Mouse (Mus musculus) CH12.LX (cell line): ENCODE measurements around the gene Mesd. TPM values are rescaled to one million over a fixed set of nuclear protein-coding genes. Genes with fewer than 3 reads are reported as not detected.

Experiments used
- DNase-seq: peaks from one replicate; pipeline ENCODE4 v3.0.0-alpha.2; 2013; ENCODE audit errors: extremely low read depth
- H3K27ac ChIP-seq: 2 replicates; pipeline ENCODE4 v1.5.1; 2012; ENCODE audit warnings: low read depth, mild to moderate bottlenecking, control low read depth, moderate library complexity; ENCODE audit not compliant: insufficient read depth
- H3K27me3 ChIP-seq: replicated peaks from 2 replicates; pipeline ENCODE3; 2012; ENCODE audit warnings: inconsistent platforms
- H3K36me3 ChIP-seq, 2 experiments: replicated peaks in 1 of 2; 2 replicates each; pipeline versions ENCODE3 to v1.6.1; 2012; ENCODE audit warnings: inconsistent platforms in 1 of 2, low read length in 1 of 2, mild to moderate bottlenecking in 1 of 2, mixed read lengths in 1 of 2, moderate library complexity in 1 of 2; ENCODE audit not compliant: control insufficient read depth in 1 of 2, insufficient read depth in 1 of 2
- H3K4me1 ChIP-seq, 2 experiments: 2 replicates each; pipeline ENCODE4 v1.6.1; 2012; ENCODE audit warnings: inconsistent platforms in 1 of 2, moderate library complexity in 1 of 2; ENCODE audit not compliant: insufficient read depth in 2 of 2, control insufficient read depth in 1 of 2
- H3K4me2 ChIP-seq: 2 replicates; pipeline ENCODE4 v1.6.1; 2012; ENCODE audit warnings: low read depth, mild to moderate bottlenecking, control low read depth; ENCODE audit not compliant: poor library complexity, insufficient read depth, severe bottlenecking
- H3K4me3 ChIP-seq, 3 experiments: fragments of 150-350 bp in 1 of 3; sonication (generic) in 1 of 3; replicated peaks in 1 of 3; 2 replicates each; pipeline versions ENCODE3 to v1.5.1; 2011 to 2012; ENCODE audit warnings: low read depth in 2 of 3, low read length in 2 of 3, mild to moderate bottlenecking in 2 of 3, moderate library complexity in 2 of 3, control low read depth in 1 of 3, improper control_type of control experiment in 1 of 3, inconsistent platforms in 1 of 3, mixed read lengths in 1 of 3; ENCODE audit not compliant: poor library complexity in 1 of 3
- H3K79me2 ChIP-seq: replicated peaks from 2 replicates; pipeline ENCODE4 v1.6.1; 2012; ENCODE audit warnings: mild to moderate bottlenecking, moderate library complexity; ENCODE audit not compliant: control insufficient read depth, poor library complexity, insufficient read depth, severe bottlenecking; ENCODE audit errors: extremely low read depth
- H3K9ac ChIP-seq: 2 replicates; pipeline ENCODE4 v1.6.1; 2012; ENCODE audit warnings: low read depth, mild to moderate bottlenecking, control low read depth, moderate library complexity; ENCODE audit not compliant: insufficient read depth
- H3K9me3 ChIP-seq: replicated peaks from 2 replicates; pipeline ENCODE3; 2012; ENCODE audit warnings: low read length, inconsistent platforms, mixed read lengths
- E2F4 ChIP-seq: IDR thresholded peaks from 2 replicates; pipeline ENCODE4 v1.6.1; 2011; ENCODE audit warnings: low read depth, low read length, improper control_type of control experiment; ENCODE audit not compliant: insufficient replicate concordance
- ELF1 ChIP-seq: IDR thresholded peaks from 2 replicates; pipeline ENCODE4 v1.6.1; 2014; ENCODE audit warnings: low read depth, mild to moderate bottlenecking, inconsistent platforms, low read length, improper control_type of control experiment
- EP300 ChIP-seq: IDR thresholded peaks from 2 replicates; pipeline ENCODE4 v1.6.1; 2011; ENCODE audit warnings: low read length, improper control_type of control experiment
- ETS1 ChIP-seq: conservative IDR thresholded peaks from 2 replicates; pipeline ENCODE4 v1.6.1; 2012; ENCODE audit warnings: low read depth, mild to moderate bottlenecking, inconsistent platforms, low read length, improper control_type of control experiment, moderate library complexity
- HCFC1 ChIP-seq: IDR thresholded peaks from 2 replicates; pipeline ENCODE4 v1.6.1; 2012; ENCODE audit warnings: low read depth, mild to moderate bottlenecking, inconsistent platforms, low read length, improper control_type of control experiment
- IRF4 ChIP-seq: IDR thresholded peaks from 2 replicates; pipeline ENCODE4 v1.6.1; 2014; ENCODE audit warnings: low read depth, mild to moderate bottlenecking, inconsistent platforms, low read length, improper control_type of control experiment
- JUND ChIP-seq: conservative IDR thresholded peaks from 2 replicates; pipeline ENCODE4 v1.6.1; 2011; ENCODE audit warnings: low read depth, low read length, improper control_type of control experiment
- KAT2A ChIP-seq: IDR thresholded peaks from 2 replicates; pipeline ENCODE4 v1.6.1; 2012; ENCODE audit warnings: low read length, improper control_type of control experiment, inconsistent platforms; ENCODE audit not compliant: insufficient replicate concordance
- MAX ChIP-seq: IDR thresholded peaks from 2 replicates; pipeline ENCODE4 v1.6.1; 2011; ENCODE audit warnings: low read length, improper control_type of control experiment
- MAZ ChIP-seq: IDR thresholded peaks from 2 replicates; pipeline ENCODE4 v1.6.1; 2012; ENCODE audit warnings: low read depth, mild to moderate bottlenecking, inconsistent platforms, low read length, improper control_type of control experiment, moderate library complexity
- MEF2A ChIP-seq: IDR thresholded peaks from 2 replicates; pipeline ENCODE4 v1.6.1; 2014; ENCODE audit warnings: low read depth, mild to moderate bottlenecking, inconsistent platforms, low read length, improper control_type of control experiment, borderline replicate concordance
- MXI1 ChIP-seq: IDR thresholded peaks from 2 replicates; pipeline ENCODE4 v1.6.1; 2011; ENCODE audit warnings: mild to moderate bottlenecking, low read depth, low read length, improper control_type of control experiment
- MYC ChIP-seq: IDR thresholded peaks from 2 replicates; pipeline ENCODE4 v1.6.1; 2011; ENCODE audit warnings: low read depth, mild to moderate bottlenecking, improper control_type of control experiment, low read length
- NELFE ChIP-seq: IDR thresholded peaks from 2 replicates; pipeline ENCODE4 v1.6.1; 2011; ENCODE audit warnings: low read depth, low read length, improper control_type of control experiment
- NRF1 ChIP-seq: IDR thresholded peaks from 2 replicates; pipeline ENCODE4 v1.6.1; 2014; ENCODE audit warnings: low read depth, mild to moderate bottlenecking, inconsistent platforms, low read length, improper control_type of control experiment, moderate library complexity
- POLR2A ChIP-seq: IDR thresholded peaks from 2 replicates; pipeline ENCODE4 v1.6.1; 2011; ENCODE audit warnings: low read depth, mild to moderate bottlenecking, improper control_type of control experiment, low read length
- POLR2AphosphoS2 ChIP-seq: IDR thresholded peaks from 2 replicates; pipeline ENCODE4 v1.6.1; 2011; ENCODE audit warnings: low read depth, low read length, improper control_type of control experiment
- RAD21 ChIP-seq: IDR thresholded peaks from 2 replicates; pipeline ENCODE4 v1.6.1; 2011; ENCODE audit warnings: low read depth, mild to moderate bottlenecking, low read length, improper control_type of control experiment, moderate library complexity
- RCOR1 ChIP-seq: conservative IDR thresholded peaks from 2 replicates; pipeline ENCODE4 v1.6.1; 2012; ENCODE audit warnings: low read depth, mild to moderate bottlenecking, inconsistent platforms, low read length, improper control_type of control experiment
- SMC3 ChIP-seq: IDR thresholded peaks from 2 replicates; pipeline ENCODE4 v1.6.1; 2011; ENCODE audit warnings: low read depth, low read length, improper control_type of control experiment
- TBP ChIP-seq: conservative IDR thresholded peaks from 2 replicates; pipeline ENCODE4 v1.6.1; 2011; ENCODE audit warnings: low read depth, low read length, improper control_type of control experiment
- TCF12 ChIP-seq: IDR thresholded peaks from 2 replicates; pipeline ENCODE4 v1.6.1; 2014; ENCODE audit warnings: low read depth, mild to moderate bottlenecking, inconsistent platforms, low read length, improper control_type of control experiment
- USF1 ChIP-seq: IDR thresholded peaks from 2 replicates; pipeline ENCODE4 v1.6.1; 2014; ENCODE audit warnings: low read depth, mild to moderate bottlenecking, inconsistent platforms, low read length, improper control_type of control experiment
- ZC3H11A ChIP-seq: IDR thresholded peaks from 2 replicates; pipeline ENCODE4 v1.6.1; 2012; ENCODE audit warnings: low read depth, mild to moderate bottlenecking, inconsistent platforms, low read length, improper control_type of control experiment
- ZKSCAN1 ChIP-seq: IDR thresholded peaks from 2 replicates; pipeline ENCODE4 v1.6.1; 2012; ENCODE audit warnings: low read depth, inconsistent platforms, low read length, improper control_type of control experiment, borderline replicate concordance
- ZMIZ1 ChIP-seq: IDR thresholded peaks from 2 replicates; pipeline ENCODE4 v1.6.1; 2012; ENCODE audit warnings: low read depth, mild to moderate bottlenecking, inconsistent platforms, low read length, improper control_type of control experiment
- ZNF384 ChIP-seq: IDR thresholded peaks from 2 replicates; pipeline ENCODE4 v1.6.1; 2012; ENCODE audit warnings: low read depth, low read length, improper control_type of control experiment, inconsistent platforms
- dilution Hi-C: fragments of 300-500 bp; cut with MboI; formaldehyde crosslinking; loops from 2 replicates; pipeline ENCODE4 v1.14.3; 2020; ENCODE audit warnings: low sequenced_read_pairs; ENCODE audit not compliant: extremely low pct_unique_long_range_greater_than_20kb, extremely low pct_ligation_motif_present
- in situ Hi-C: fragments of 300-500 bp; cut with MboI; formaldehyde crosslinking; loops from 3 replicates; pipeline ENCODE4 v1.14.3; 2019; ENCODE audit warnings: low sequenced_read_pairs, low pct_ligation_motif_present, low pct_unique_long_range_greater_than_20kb, mixed read lengths
- polyA plus RNA-seq: library from polyadenylated mRNA; unstranded; fragments of >175 nt; gene quantifications from 2 replicates; pipeline ENCODE4 v1.2.1, GENCODE M21; 2012; ENCODE audit warnings: low read depth; ENCODE audit not compliant: insufficient read length
- total RNA-seq, 2 experiments: library from RNA; depleted of rRNA; stranded (reverse); fragments of 300-350 nt in 1 of 2; fragments of >200 nt in 1 of 2; gene quantifications; 2 replicates each; pipeline ENCODE4 v1.2.3; 2012 to 2014

The Mesd gene
- total and polyA plus RNA-seq, 3 experiments = 33.4 to 67.6 (median 40.6) TPM

GRCm38 (mm10) chr7:83891433-83892332 is 7.4 kb downstream of the Mesd start:
- peaks cover 13 to 23% of the 10 kb centered on the region in 2 experiments for H3K36me3 ChIP-seq
- H3K4me3 ChIP-seq = peak overlapping the region; percentile 80 to 96 (median 88)
- TF ChIP-seq HCFC1 (peak; percentile 67), SMC3 (no peak), ELF1 (0 out of 2 replicates have a peak, but pooled peaks have one; percentile 41), MAZ (peak; percentile 44), RCOR1 (no peak), ZNF384 (no peak), ZMIZ1 (peak; percentile 88; the same call in 1 of the 2 replicates), TCF12 (peak; percentile 89), ZC3H11A (no peak), NELFE (peak; percentile 94), JUND (0 out of 2 replicates have a peak, but pooled peaks have one; percentile 9), IRF4 (peak; percentile 50), TBP (peak; percentile 76; the same call in 1 of the 2 replicates), ZKSCAN1 (no peak), MXI1 (no peak; the same call in 1 of the 2 replicates), POLR2AphosphoS2 (no peak), ETS1 (peak; percentile 24; the same call in 1 of the 2 replicates), EP300 (no peak), MEF2A (peak; percentile 22; the same call in 1 of the 2 replicates), KAT2A (0 out of 2 replicates have a peak, but pooled peaks have one; percentile 34), E2F4 (no peak), MAX (peak; percentile 68; the same call in 1 of the 2 replicates), POLR2A (peak; percentile 93), MYC (no peak; the same call in 1 of the 2 replicates), NRF1 (peak; percentile 88), RAD21 (no peak; the same call in 1 of the 2 replicates), USF1 (no peak)
- H3K4me2 ChIP-seq = peak overlapping the region; percentile 72
- dilution Hi-C loops = no loop called here
- H3K4me1 ChIP-seq = peaks cover 0 to 47% of the 10 kb centered on the region in 2 experiments; a peak in 3 of 4 replicates
- peak overlapping the region; percentile 66 for H3K9ac ChIP-seq
- H3K9me3 ChIP-seq = peaks cover 1% of the 10 kb centered on the region
- no peaks in the 10 kb centered on the region for H3K27me3 ChIP-seq
- peak; percentile 99 for DNase-seq
- in situ Hi-C loops = loop anchor here (25.0 kb wide), 1 partner anchor 229 kb away; no protein-coding TSS in a partner anchor
- H3K79me2 ChIP-seq = peaks cover 24% of the 10 kb centered on the region
- peak overlapping the region; percentile 84 for H3K27ac ChIP-seq
